Mouse (Mus musculus) layer of hippocampus, adult 2 months (tissue): ENCODE data around the gene Schip1. TPM values are rescaled to one million over a fixed set of nuclear protein-coding genes. Genes with fewer than 3 reads are reported as not detected.

Source experiments
- DNase-seq, 2 experiments: peaks; one replicate each; pipeline ENCODE4 v3.0.0; 2022; ENCODE audit warnings: low spot score in 2 of 2
- H3K27ac ChIP-seq: fragments of 200-600 bp; 2 replicates; pipeline ENCODE4 v1.8.1; 2022
- H3K4me3 ChIP-seq: fragments of 200-600 bp; 2 replicates; pipeline ENCODE4 v1.8.1; 2022; ENCODE audit warnings: mild to moderate bottlenecking
- CTCF ChIP-seq: fragments of 200-600 bp; conservative IDR thresholded peaks from 2 replicates; pipeline ENCODE4 v1.8.1; 2022; ENCODE audit warnings: antibody characterized with exemption, mild to moderate bottlenecking, moderate library complexity
- total RNA-seq, 2 experiments: library from RNA; stranded (reverse); gene quantifications; 2 replicates each; pipeline ENCODE4 v1.2.3; 2021

Schip1 gene
- total RNA-seq, 2 experiments from 2014 or later: 276 to 283 TPM

- H3K4me3 ChIP-seq: no peak overlapping the region
- H3K27ac ChIP-seq: no peak overlapping the region
- TF ChIP-seq CTCF: no peak
- DNase-seq: no peak
Measured at GRCm38 (mm10) chr3:68632714-68633113, 568.1 kb downstream of the Schip1 start.

- no peak for TF ChIP-seq CTCF
- Histone ChIP-seq H3K4me3 (no peak overlapping the region), H3K27ac (no peak overlapping the region)
- no peak for DNase-seq
Measured at GRCm38 (mm10) chr3:68633577-68633976, 569.0 kb downstream of the Schip1 start.

DNA sequence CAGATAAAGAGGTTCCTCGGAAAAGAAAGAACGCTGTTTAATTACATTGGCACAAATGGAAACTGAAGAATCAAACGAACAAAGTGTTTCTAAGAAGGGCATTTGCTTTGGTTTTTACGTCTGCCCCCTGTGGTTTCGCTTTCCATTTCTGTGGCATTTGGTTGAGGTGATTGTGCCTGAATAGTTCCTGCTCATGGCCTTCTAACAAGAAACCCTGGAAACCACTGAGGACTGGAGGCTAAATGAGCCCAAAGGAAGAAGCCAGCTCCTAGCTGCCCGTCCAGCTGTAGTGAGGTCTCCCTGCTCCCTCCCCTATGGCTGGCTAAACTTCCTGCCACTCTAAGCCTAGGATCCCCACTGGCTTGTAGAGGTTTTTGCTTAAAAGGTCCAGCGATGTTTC is 573.4 kb downstream of the Schip1 start:
- no peak for DNase-seq
- Histone ChIP-seq H3K27ac (no peak overlapping the region), H3K4me3 (no peak overlapping the region; the same call in 1 of the 2 replicates)
- no peak for TF ChIP-seq CTCF

GRCm38 (mm10) chr3:68638703-68639102 is 574.1 kb downstream of the Schip1 start:
- no peak overlapping the region for H3K4me3 ChIP-seq
- TF ChIP-seq CTCF: no peak
- no peak for DNase-seq
- H3K27ac ChIP-seq: no peak overlapping the region

DNA sequence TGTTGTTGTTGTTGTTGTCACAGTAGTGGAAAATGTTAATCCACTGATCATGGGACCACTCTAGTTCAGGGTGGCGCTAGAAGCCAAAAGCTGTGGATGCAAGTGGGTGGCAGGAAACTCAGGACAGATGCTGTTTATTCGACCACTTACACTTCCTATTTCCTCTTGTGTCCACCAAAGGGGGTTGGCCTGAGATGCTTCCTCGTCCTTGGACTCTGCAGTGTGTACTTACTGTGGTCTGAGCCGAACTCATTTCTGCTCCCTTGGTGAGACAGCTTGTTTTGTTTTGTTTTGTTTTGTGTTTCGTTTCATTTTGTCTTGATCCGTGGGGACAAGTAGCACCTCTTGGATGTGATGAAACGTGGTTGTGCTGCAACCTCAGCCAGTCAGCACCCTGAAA is 578.3 kb downstream of the Schip1 start:
- DNase-seq: no peak
- TF ChIP-seq CTCF: no peak
- Histone ChIP-seq H3K27ac (no peak overlapping the region), H3K4me3 (no peak overlapping the region)

GRCm38 (mm10) chr3:68646387-68647130 is 582.0 kb downstream of the Schip1 start:
- DNase-seq: peak in 1 of 2 experiments; percentile 45
- peak; percentile 80 for TF ChIP-seq CTCF

GRCm38 (mm10) chr3:68647282-68647681 is 582.7 kb downstream of the Schip1 start:
- TF ChIP-seq CTCF: no peak
- Histone ChIP-seq H3K27ac (no peak overlapping the region), H3K4me3 (no peak overlapping the region)
- DNase-seq: no peak

More at GRCm38 (mm10) chr3:68646387-68647130, 582.0 kb downstream of the Schip1 start:
- no peak overlapping the region for H3K4me3 ChIP-seq
- no peak overlapping the region for H3K27ac ChIP-seq

GRCm38 (mm10) chr3:68650251-68650650 is 585.6 kb downstream of the Schip1 start:
- no peak overlapping the region for H3K27ac ChIP-seq
- TF ChIP-seq CTCF: no peak
- H3K4me3 ChIP-seq: no peak overlapping the region
- DNase-seq: no peak

DNA sequence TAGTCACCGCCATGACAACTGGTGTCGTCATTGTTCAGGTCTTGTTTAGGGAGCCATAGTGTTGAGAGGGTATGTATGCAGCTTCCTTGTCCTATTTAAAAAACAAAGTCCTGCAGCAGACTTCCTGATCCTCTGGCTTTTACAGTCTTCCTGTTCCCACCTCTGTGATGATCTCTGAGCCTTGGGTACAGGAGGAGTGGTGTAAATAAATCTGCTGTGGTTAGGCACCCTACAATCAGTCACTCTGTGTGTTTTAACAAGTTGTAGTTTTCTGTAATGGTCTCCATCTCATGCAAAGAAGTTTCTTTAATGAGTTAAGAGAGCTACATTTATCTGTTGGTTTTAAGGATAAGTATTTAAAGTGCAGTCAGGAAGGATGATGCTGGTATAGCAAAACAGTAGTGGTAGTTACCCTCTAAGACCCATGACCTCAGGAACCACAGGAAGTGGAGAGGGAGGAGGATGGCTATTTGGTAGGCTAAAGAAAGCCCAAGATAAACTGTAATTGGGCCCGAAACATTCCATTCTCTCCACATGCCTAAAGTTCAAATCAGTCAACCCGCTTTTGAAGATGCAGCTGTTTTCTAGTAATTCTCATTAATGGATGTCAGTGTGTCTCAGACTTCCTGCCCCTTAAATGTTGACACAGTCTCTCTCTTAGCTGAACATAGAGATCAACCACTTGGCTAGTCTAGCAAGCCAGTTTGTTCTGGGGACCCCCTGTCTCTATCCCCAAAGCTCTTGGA is 592.2 kb downstream of the Schip1 start:
- Histone ChIP-seq H3K27ac (no peak overlapping the region), H3K4me3 (no peak overlapping the region)
- no peak for DNase-seq
- no peak for TF ChIP-seq CTCF

GRCm38 (mm10) chr3:68657589-68658245 is 593.1 kb downstream of the Schip1 start:
- TF ChIP-seq CTCF: no peak

GRCm38 (mm10) chr3:68659996-68660395 is 595.4 kb downstream of the Schip1 start:
- TF ChIP-seq CTCF: no peak
- Histone ChIP-seq H3K4me3 (no peak overlapping the region), H3K27ac (peak overlapping the region; percentile 59; the same call in 1 of the 2 replicates)
- DNase-seq: no peak

More at GRCm38 (mm10) chr3:68657589-68658245, 593.1 kb downstream of the Schip1 start:
- DNase-seq: no peak
- H3K27ac ChIP-seq: no peak overlapping the region
- H3K4me3 ChIP-seq: no peak overlapping the region

DNA sequence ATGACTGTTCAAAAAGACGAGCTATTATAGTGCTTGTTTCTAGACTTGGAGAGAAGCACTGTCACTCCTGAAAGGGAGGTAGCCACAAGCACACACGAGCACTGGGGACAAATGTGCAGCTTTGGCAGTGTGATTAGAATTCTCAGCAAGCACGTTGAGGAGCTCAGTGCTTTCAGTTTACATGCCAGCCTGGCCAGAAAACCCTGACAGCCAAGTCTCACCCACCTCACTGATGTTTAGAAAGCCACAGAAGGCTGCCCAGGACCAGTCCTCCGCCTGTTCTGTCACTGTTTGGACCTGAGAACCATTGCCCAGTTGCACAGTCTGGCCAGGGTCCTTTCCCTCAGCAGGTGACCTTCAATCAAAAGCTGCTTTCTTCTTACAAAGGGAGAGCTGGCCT is 595.9 kb downstream of the Schip1 start:
- DNase-seq: peak in 1 of 2 experiments; percentile 16
- Histone ChIP-seq H3K27ac (peak overlapping the region; percentile 59), H3K4me3 (no peak overlapping the region)
- TF ChIP-seq CTCF: no peak

DNA sequence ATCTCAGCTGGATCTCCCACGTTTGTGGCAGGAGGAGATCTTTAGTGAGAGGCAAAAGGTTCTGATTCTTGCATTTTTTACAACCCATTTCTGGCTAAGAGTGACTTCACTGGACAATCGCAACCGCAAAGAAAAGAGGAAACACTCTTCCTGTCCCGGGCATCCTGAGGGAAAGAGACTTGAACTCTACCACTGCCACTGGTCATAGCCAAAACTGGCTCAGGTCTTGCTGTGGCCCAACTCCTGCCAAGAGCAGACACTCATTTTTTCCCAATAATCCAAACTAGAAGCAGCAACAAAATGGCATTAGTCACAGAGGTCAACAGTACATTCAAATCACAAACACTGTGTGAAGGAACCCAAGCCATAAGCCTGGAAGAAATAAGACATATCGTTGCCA is 597.8 kb downstream of the Schip1 start:
- no peak for DNase-seq
- 0 out of 2 replicates have a peak overlapping the region, but pooled peaks have one; percentile 19 for H3K27ac ChIP-seq

More for the DNA sequence above, 597.8 kb downstream of the Schip1 start:
- no peak for TF ChIP-seq CTCF
- no peak overlapping the region for H3K4me3 ChIP-seq
